Mouse (Mus musculus): ENCODE results near the gene Efna5. TPM values are rescaled to one million over a fixed set of nuclear protein-coding genes. Genes with fewer than 3 reads are reported as not detected.

The Efna5 gene
- polyA plus RNA-seq, 1 experiment from 2014 or later = 46.0 TPM

- H3K4me2 ChIP-seq = peak overlapping the region; percentile 22
- peak; percentile 36; the same call in 1 of the 2 replicates for ATAC-seq (ENCODE audit: low FRiP score)
- WGBS = 51% methylated on average over 20 of the region's 20 CpGs
- no peaks in the 10 kb centered on the region for H3K27me3 ChIP-seq (replicated peaks)
- no peak overlapping the region for H3K9ac ChIP-seq (replicated peaks)
- no peaks in the 10 kb centered on the region for H3K36me3 ChIP-seq
- 0 out of 2 replicates have a peak overlapping the region, but pooled peaks have one; percentile 2 for H3K27ac ChIP-seq (replicated peaks)
- H3K4me1 ChIP-seq = peaks cover 47% of the 10 kb centered on the region
- no peaks in the 10 kb centered on the region for H3K9me3 ChIP-seq (replicated peaks)
- H3K4me3 ChIP-seq (replicated peaks) = no peak overlapping the region
These were observed 160.2 kb downstream of the Efna5 start for GRCm38 (mm10) chr17:62720740-62721450.

- Histone ChIP-seq H3K4me3 (replicated peaks) (no peak overlapping the region), H3K4me1 (peaks cover 42% of the 10 kb centered on the region), H3K9ac (replicated peaks) (no peak overlapping the region; the same call in 1 of the 2 replicates), H3K4me2 (peak overlapping the region; percentile 30), H3K27me3 (replicated peaks) (no peaks in the 10 kb centered on the region), H3K27ac (replicated peaks) (peak overlapping the region; percentile 67), H3K9me3 (replicated peaks) (no peaks in the 10 kb centered on the region), H3K36me3 (no peaks in the 10 kb centered on the region)
- peak; percentile 62 for ATAC-seq (ENCODE audit: low FRiP score)
- 20% methylated on average over 12 of the region's 12 CpGs for WGBS
These were observed 163.5 kb downstream of the Efna5 start for GRCm38 (mm10) chr17:62717426-62718131.

GRCm38 (mm10) chr17:62713455-62713854 lies 167.7 kb downstream of the Efna5 start:
- 84% methylated on average over 3 of the region's 3 CpGs for WGBS
- Histone ChIP-seq H3K27ac (replicated peaks) (no peak overlapping the region), H3K9me3 (replicated peaks) (no peaks in the 10 kb centered on the region), H3K27me3 (replicated peaks) (no peaks in the 10 kb centered on the region), H3K9ac (replicated peaks) (no peak overlapping the region), H3K36me3 (no peaks in the 10 kb centered on the region), H3K4me3 (replicated peaks) (no peak overlapping the region), H3K4me2 (no peak overlapping the region), H3K4me1 (peaks cover 20% of the 10 kb centered on the region)
- no peak for ATAC-seq (ENCODE audit: low FRiP score)

GRCm38 (mm10) chr17:62706418-62706817 lies 174.7 kb downstream of the Efna5 start:
- no peaks in the 10 kb centered on the region for H3K27me3 ChIP-seq (replicated peaks)
- H3K9me3 ChIP-seq (replicated peaks) = no peaks in the 10 kb centered on the region
- ATAC-seq (ENCODE audit: low FRiP score) = no peak
- no peak overlapping the region for H3K4me2 ChIP-seq
- H3K4me3 ChIP-seq (replicated peaks) = no peak overlapping the region
- H3K36me3 ChIP-seq = no peaks in the 10 kb centered on the region
- no peak overlapping the region for H3K27ac ChIP-seq (replicated peaks)
- no peak overlapping the region for H3K9ac ChIP-seq (replicated peaks)
- WGBS = 43% methylated on average over 6 of the region's 6 CpGs
- peaks cover 3% of the 10 kb centered on the region for H3K4me1 ChIP-seq

- ATAC-seq (ENCODE audit: low FRiP score) = no peak
- Histone ChIP-seq H3K27ac (replicated peaks) (no peak overlapping the region), H3K9me3 (replicated peaks) (no peaks in the 10 kb centered on the region), H3K4me3 (replicated peaks) (no peak overlapping the region), H3K4me1 (peaks cover 22% of the 10 kb centered on the region), H3K9ac (replicated peaks) (no peak overlapping the region), H3K27me3 (replicated peaks) (no peaks in the 10 kb centered on the region), H3K4me2 (no peak overlapping the region), H3K36me3 (no peaks in the 10 kb centered on the region)
- 53% methylated on average over 9 of the region's 9 CpGs for WGBS
These were observed 178.9 kb downstream of the Efna5 start for GRCm38 (mm10) chr17:62702020-62702814.

GRCm38 (mm10) chr17:62700791-62701602 lies 180.1 kb downstream of the Efna5 start:
- no peaks in the 10 kb centered on the region for H3K36me3 ChIP-seq
- peak; percentile 50 for ATAC-seq (ENCODE audit: low FRiP score)
- no peak overlapping the region for H3K4me3 ChIP-seq (replicated peaks)
- H3K27me3 ChIP-seq (replicated peaks) = no peaks in the 10 kb centered on the region
- H3K4me2 ChIP-seq = no peak overlapping the region
- H3K9me3 ChIP-seq (replicated peaks) = no peaks in the 10 kb centered on the region
- H3K27ac ChIP-seq (replicated peaks) = no peak overlapping the region
- H3K9ac ChIP-seq (replicated peaks) = no peak overlapping the region
- peaks cover 22% of the 10 kb centered on the region for H3K4me1 ChIP-seq
- 25% methylated on average over 9 of the region's 9 CpGs for WGBS

GRCm38 (mm10) chr17:62694958-62695437 lies 186.1 kb downstream of the Efna5 start:
- Histone ChIP-seq H3K27ac (replicated peaks) (no peak overlapping the region), H3K9ac (replicated peaks) (no peak overlapping the region), H3K4me1 (peaks cover 28% of the 10 kb centered on the region), H3K27me3 (replicated peaks) (no peaks in the 10 kb centered on the region), H3K36me3 (no peaks in the 10 kb centered on the region), H3K9me3 (replicated peaks) (no peaks in the 10 kb centered on the region), H3K4me3 (replicated peaks) (no peak overlapping the region), H3K4me2 (no peak overlapping the region)
- 73% methylated on average over 9 of the region's 9 CpGs for WGBS
- no peak for ATAC-seq (ENCODE audit: low FRiP score)

- 43% methylated on average over 4 of the region's 4 CpGs for WGBS
- H3K27ac ChIP-seq (replicated peaks) = no peak overlapping the region; the same call in 1 of the 2 replicates
These were observed 188.9 kb downstream of the Efna5 start for GRCm38 (mm10) chr17:62692242-62692641.

GRCm38 (mm10) chr17:62691201-62691715 lies 189.9 kb downstream of the Efna5 start:
- Histone ChIP-seq H3K4me2 (no peak overlapping the region), H3K27me3 (replicated peaks) (no peaks in the 10 kb centered on the region), H3K9ac (replicated peaks) (no peak overlapping the region), H3K27ac (replicated peaks) (no peak overlapping the region), H3K9me3 (replicated peaks) (no peaks in the 10 kb centered on the region), H3K4me1 (peaks cover 32% of the 10 kb centered on the region), H3K4me3 (replicated peaks) (no peak overlapping the region), H3K36me3 (no peaks in the 10 kb centered on the region)
- ATAC-seq (ENCODE audit: low FRiP score) = no peak
- WGBS = 78% methylated on average over 4 of the region's 4 CpGs

More at GRCm38 (mm10) chr17:62692242-62692641, 188.9 kb downstream of the Efna5 start:
- H3K4me1 ChIP-seq = peaks cover 31% of the 10 kb centered on the region
- H3K27me3 ChIP-seq (replicated peaks) = no peaks in the 10 kb centered on the region
- no peak overlapping the region for H3K9ac ChIP-seq (replicated peaks)
- no peak overlapping the region for H3K4me2 ChIP-seq
- no peak for ATAC-seq (ENCODE audit: low FRiP score)
- no peaks in the 10 kb centered on the region for H3K36me3 ChIP-seq
- H3K4me3 ChIP-seq (replicated peaks) = no peak overlapping the region
- no peaks in the 10 kb centered on the region for H3K9me3 ChIP-seq (replicated peaks)

GRCm38 (mm10) chr17:62690256-62690655 lies 190.9 kb downstream of the Efna5 start:
- 56% methylated on average over 8 of the region's 8 CpGs for WGBS
- ATAC-seq (ENCODE audit: low FRiP score) = no peak
- no peak overlapping the region for H3K27ac ChIP-seq (replicated peaks)

More at GRCm38 (mm10) chr17:62690256-62690655, 190.9 kb downstream of the Efna5 start:
- Histone ChIP-seq H3K4me1 (peaks cover 30% of the 10 kb centered on the region), H3K4me3 (replicated peaks) (no peak overlapping the region), H3K27me3 (replicated peaks) (no peaks in the 10 kb centered on the region), H3K4me2 (no peak overlapping the region), H3K9ac (replicated peaks) (no peak overlapping the region), H3K9me3 (replicated peaks) (no peaks in the 10 kb centered on the region), H3K36me3 (no peaks in the 10 kb centered on the region)

All from neural tube, embryonic 15.5 days (tissue).